Mouse (Mus musculus) brain, embryonic 14.5 days (tissue): ENCODE data around the gene Retsat. TPM values are rescaled to one million over a fixed set of nuclear protein-coding genes. Genes with fewer than 3 reads are reported as not detected.

ENCODE experiments used
- DNase-seq: peaks from one replicate; pipeline ENCODE4 v3.0.0-alpha.2; 2011; ENCODE audit warnings: low read depth
- CTCF ChIP-seq: fragments of 200-500 bp; IDR thresholded peaks from 2 replicates; pipeline ENCODE4 v1.5.1; 2012; ENCODE audit warnings: inconsistent platforms, mild to moderate bottlenecking, moderate library complexity, borderline replicate concordance; ENCODE audit not compliant: insufficient read depth, insufficient read length; ENCODE audit errors: extremely low read depth
- POLR2A ChIP-seq: fragments of 200-500 bp; IDR thresholded peaks from 2 replicates; pipeline ENCODE4 v1.6.1; 2012; ENCODE audit warnings: mild to moderate bottlenecking, inconsistent platforms, borderline replicate concordance; ENCODE audit not compliant: poor library complexity, insufficient read depth, insufficient read length, severe bottlenecking; ENCODE audit errors: extremely low read depth
- polyA plus RNA-seq: library from polyadenylated mRNA; depleted of rRNA; stranded (reverse); fragments of >200 nt; gene quantifications from 2 replicates; pipeline ENCODE4 v1.2.3, GENCODE M21; 2012; rRNA removed

Retsat gene
- polyA plus RNA-seq, 1 experiment = 3.7 TPM

DNA sequence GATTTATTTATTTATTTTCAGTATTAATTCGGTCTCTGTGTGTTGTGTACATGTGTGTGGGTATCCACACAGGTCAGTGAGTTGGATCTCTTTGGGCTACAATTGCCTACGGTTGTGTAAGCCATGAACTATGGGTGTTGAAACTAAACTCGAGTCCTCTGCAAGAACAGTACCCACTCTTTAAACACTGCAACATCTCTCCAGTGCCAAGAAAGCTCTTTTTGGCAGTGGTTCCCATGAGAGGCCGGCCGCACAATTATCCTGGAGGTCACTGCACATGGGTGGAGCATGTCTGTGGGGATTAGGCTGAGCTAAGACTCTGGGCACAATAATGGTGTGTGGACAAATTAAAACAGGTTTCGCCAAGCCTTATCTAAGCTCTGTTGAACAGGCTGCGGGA lies 55.1 kb downstream of the Retsat start:
- TF ChIP-seq POLR2A (no peak), CTCF (no peak)
- peak; percentile 90 for DNase-seq

- no peak for TF ChIP-seq POLR2A
- TF ChIP-seq CTCF = no peak
- DNase-seq = no peak
Observed at GRCm38 (mm10) chr6:72654355-72654754, 56.1 kb downstream of the Retsat start.

DNA sequence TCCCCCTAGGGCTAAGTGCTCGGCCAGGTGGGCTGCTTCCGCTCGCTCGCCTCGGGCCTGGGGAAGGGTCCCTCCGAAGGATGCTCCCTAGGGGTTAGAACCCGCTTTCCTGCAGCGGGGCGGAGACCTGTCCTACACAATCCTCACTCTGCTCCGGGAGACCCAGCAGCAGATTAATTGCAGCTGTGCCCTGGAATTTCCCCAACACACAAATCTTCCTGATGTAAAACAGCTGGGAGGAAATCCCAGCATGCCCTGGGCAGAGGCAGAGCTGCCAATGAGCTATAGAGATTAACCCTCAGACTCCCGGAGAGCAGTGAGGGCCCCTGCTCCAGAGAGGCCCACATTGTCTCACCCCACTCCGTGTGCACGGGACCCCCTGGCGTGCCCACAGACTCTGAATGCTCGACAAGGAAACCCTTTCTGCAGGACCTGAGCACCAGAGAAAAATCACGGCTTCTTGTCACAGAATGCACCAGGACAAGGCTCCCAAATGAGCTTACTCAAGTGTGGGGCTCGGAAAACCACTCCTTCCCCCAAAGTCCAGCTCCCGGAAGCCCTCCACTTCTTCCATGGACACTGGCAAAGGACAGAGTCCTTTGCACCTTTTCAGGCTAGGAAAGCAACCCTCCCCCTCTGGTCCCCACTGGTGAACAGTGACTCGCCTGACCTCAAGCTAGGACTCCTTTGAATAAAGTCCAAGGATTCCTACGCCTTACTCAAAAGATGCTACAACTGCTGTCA lies 57.2 kb downstream of the Retsat start:
- TF ChIP-seq POLR2A (no peak), CTCF (no peak)

DNA sequence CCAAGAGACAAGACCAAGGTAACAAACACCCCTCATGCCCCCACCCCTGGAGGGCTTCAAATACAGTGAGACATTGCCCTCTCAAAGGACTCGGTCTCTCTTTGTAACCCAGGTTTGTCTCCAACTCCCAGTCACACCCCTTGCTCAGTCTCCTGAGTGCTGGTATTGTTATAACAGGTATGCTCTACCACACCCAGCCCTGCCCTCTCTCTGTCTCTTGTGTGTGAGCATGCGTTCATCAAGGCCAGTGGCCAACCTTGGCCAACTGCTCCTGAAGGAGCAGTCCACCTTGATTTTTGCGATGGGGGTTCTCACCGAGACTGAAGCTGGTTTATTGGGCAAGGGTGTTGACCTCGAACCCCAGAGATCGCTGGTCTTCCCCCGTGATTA lies 57.8 kb downstream of the Retsat start:
- TF ChIP-seq POLR2A (no peak), CTCF (no peak)

More for the DNA sequence above, 57.2 kb downstream of the Retsat start:
- peak; percentile 73 for DNase-seq

DNA sequence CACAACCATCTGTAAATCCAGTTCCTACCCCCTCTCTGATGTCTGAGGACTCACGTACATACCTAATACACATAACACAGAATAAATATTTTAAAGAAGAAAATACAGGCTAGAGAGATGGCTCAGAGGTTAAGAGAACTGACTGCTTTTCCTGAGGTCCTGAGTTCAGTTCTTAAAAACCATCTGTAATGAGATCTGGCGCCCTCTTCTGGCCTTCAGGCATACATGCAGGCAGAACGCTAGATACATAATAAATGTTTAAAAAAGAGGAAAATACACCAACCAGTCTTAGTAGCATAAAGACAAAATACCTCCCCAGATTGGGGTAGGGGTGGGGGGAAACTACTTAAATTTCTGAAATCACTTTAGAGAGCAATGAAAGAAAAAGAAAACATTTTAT lies 59.7 kb downstream of the Retsat start:
- peak; percentile 51 for TF ChIP-seq CTCF
- no peak for TF ChIP-seq POLR2A
- DNase-seq = peak; percentile 47

More for the DNA sequence above, 57.8 kb downstream of the Retsat start:
- no peak for DNase-seq

Other genes starting within 250 kb of the Retsat start
- 37.0 and 42.9 TPM in 2 replicates for gene Tmem150a, start 243.0 kb upstream of the Retsat start, polyA plus RNA-seq
- gene Rnf181, start 231.5 kb upstream of the Retsat start, polyA plus RNA-seq = 73.1 and 75.4 TPM in 2 replicates
- 11.0 and 12.2 TPM in 2 replicates for gene Vamp5, start 218.0 kb upstream of the Retsat start, polyA plus RNA-seq
- gene Vamp8, start 207.8 kb upstream of the Retsat start, polyA plus RNA-seq = 18.9 and 21.6 TPM in 2 replicates
- gene Ggcx, start 184.2 kb upstream of the Retsat start, polyA plus RNA-seq = 16.5 and 20.8 TPM in 2 replicates
- gene Mat2a, start 158.9 kb upstream of the Retsat start, polyA plus RNA-seq = 274 and 357 TPM in 2 replicates
- 1.2 and 1.5 TPM in 2 replicates for gene Sh2d6, start 76.8 kb upstream of the Retsat start, polyA plus RNA-seq
- gene Capg, start 54.1 kb upstream of the Retsat start, polyA plus RNA-seq = 3.4 and 5.3 TPM in 2 replicates
- gene Elmod3, start 62 bp upstream of the Retsat start, polyA plus RNA-seq = 16.1 and 16.9 TPM in 2 replicates
- 26.0 and 29.5 TPM in 2 replicates for gene Tgoln1, start 18.5 kb downstream of the Retsat start, polyA plus RNA-seq
- gene Tcf7l1, start 190.8 kb downstream of the Retsat start, polyA plus RNA-seq = 13.1 and 14.5 TPM in 2 replicates